Mouse (Mus musculus): ENCODE measurements around the gene Stk40.

Gene Stk40

GRCm38 (mm10) chr4:126130502-126130901 lies 26.7 kb downstream of the Stk40 start:
- DNase-seq: no peak

GRCm38 (mm10) chr4:126131290-126132121 lies 27.7 kb downstream of the Stk40 start:
- DNase-seq: peak; percentile 98

GRCm38 (mm10) chr4:126132636-126133264 lies 29.0 kb downstream of the Stk40 start:
- DNase-seq: no peak

GRCm38 (mm10) chr4:126134236-126134635 lies 30.5 kb downstream of the Stk40 start:
- DNase-seq: no peak

GRCm38 (mm10) chr4:126134639-126135038 lies 30.9 kb downstream of the Stk40 start:
- no peak for DNase-seq

- DNase-seq: no peak
These were observed 34.0 kb downstream of the Stk40 start for GRCm38 (mm10) chr4:126137773-126138172.

- no peak for DNase-seq
These were observed 37.3 kb downstream of the Stk40 start for GRCm38 (mm10) chr4:126141021-126141420.

GRCm38 (mm10) chr4:126145396-126145795 lies 41.6 kb downstream of the Stk40 start:
- peak; percentile 97 for DNase-seq

GRCm38 (mm10) chr4:126146974-126147532 lies 43.3 kb downstream of the Stk40 start:
- DNase-seq: no peak

GRCm38 (mm10) chr4:126147533-126148160 lies 43.9 kb downstream of the Stk40 start, which contains the start of gene Eva1b:
Eva1b (plus strand) TSS chr4:126147744.
- DNase-seq: peak; percentile 98

- DNase-seq: peak; percentile 99
These were observed 44.6 kb downstream of the Stk40 start for GRCm38 (mm10) chr4:126148161-126148961.

- peak; percentile 96 for DNase-seq
These were observed 45.4 kb downstream of the Stk40 start for GRCm38 (mm10) chr4:126149041-126149676.

- peak; percentile 96 for DNase-seq
These were observed 46.0 kb downstream of the Stk40 start for GRCm38 (mm10) chr4:126149798-126150197.

GRCm38 (mm10) chr4:126150297-126150948 lies 46.7 kb downstream of the Stk40 start:
- DNase-seq: peak; percentile 99

- peak; percentile 94 for DNase-seq
These were observed 47.2 kb downstream of the Stk40 start for GRCm38 (mm10) chr4:126150949-126151320.

- peak; percentile 91 for DNase-seq
These were observed 48.1 kb downstream of the Stk40 start for GRCm38 (mm10) chr4:126151701-126152440.

- DNase-seq: no peak
These were observed 49.1 kb downstream of the Stk40 start for GRCm38 (mm10) chr4:126152864-126153263.

- DNase-seq: peak; percentile 91
These were observed 51.4 kb downstream of the Stk40 start for GRCm38 (mm10) chr4:126155183-126155582.

- peak; percentile 35 for DNase-seq
These were observed 52.1 kb downstream of the Stk40 start for GRCm38 (mm10) chr4:126155869-126156268.

- peak; percentile 90 for DNase-seq
These were observed 52.9 kb downstream of the Stk40 start for GRCm38 (mm10) chr4:126156617-126157016.

GRCm38 (mm10) chr4:126157562-126157961 lies 53.8 kb downstream of the Stk40 start:
- DNase-seq: no peak

Data from heart, adult 11 months (tissue).